Mouse (Mus musculus) neural tube, embryonic 12.5 days (tissue): ENCODE measurements around the gene Card11. TPM values are rescaled to one million over a fixed set of nuclear protein-coding genes. Genes with fewer than 3 reads are reported as not detected.

Source experiments
- ATAC-seq: fragments of 200-750 bp; cut with Nextera tagmentation; 2 replicates; pipeline ENCODE4 v1.8.0; 2017; ENCODE audit warnings: low read depth, mild to moderate bottlenecking, moderate TSS enrichment, moderate library complexity; ENCODE audit not compliant: low FRiP score
- H3K27ac ChIP-seq: fragments of 300-500 bp; sonication (generic); 2 replicates; pipeline ENCODE4 v1.5.1; 2016
- H3K27me3 ChIP-seq: fragments of 300-500 bp; sonication (generic); replicated peaks from 2 replicates; pipeline ENCODE4 v1.6.1; 2016; ENCODE audit warnings: mild to moderate bottlenecking
- H3K36me3 ChIP-seq: fragments of 300-500 bp; sonication (generic); 2 replicates; pipeline ENCODE4 v1.6.1; 2016; ENCODE audit warnings: mild to moderate bottlenecking
- H3K4me1 ChIP-seq: fragments of 300-500 bp; sonication (generic); 2 replicates; pipeline ENCODE4 v1.6.1; 2016
- H3K4me2 ChIP-seq: fragments of 300-500 bp; sonication (generic); replicated peaks from 2 replicates; pipeline ENCODE4 v1.6.1; 2016; ENCODE audit warnings: mild to moderate bottlenecking
- H3K4me3 ChIP-seq: fragments of 300-500 bp; sonication (generic); 2 replicates; pipeline ENCODE4 v1.5.1; 2016
- H3K9ac ChIP-seq: fragments of 300-500 bp; sonication (generic); 2 replicates; pipeline ENCODE4 v1.6.1; 2016; ENCODE audit warnings: mild to moderate bottlenecking
- H3K9me3 ChIP-seq: fragments of 300-500 bp; sonication (generic); 2 replicates; pipeline ENCODE4 v1.6.1; 2016; ENCODE audit warnings: mild to moderate bottlenecking
- WGBS: fragments of 180-500 bp; shearing (Covaris S2); methylation state at CpG from one replicate; pipeline ENCODE4 v1.1.7; 2016; 5-methylcytosine and 5-hydroxymethylcytosine counted together
- polyA plus RNA-seq: library from polyadenylated mRNA; unstranded; fragments of >200 nt; fragmentation: Nextera tagmentation; extraction: Ambion mirVana; gene quantifications from 2 replicates; pipeline ENCODE4 v1.2.1, GENCODE M21; 2016

The Card11 gene
- polyA plus RNA-seq, 1 experiment from 2014 or later: 0.48 TPM

GRCm38 (mm10) chr5:140981370-140981805 lies 19.0 kb downstream of the Card11 start:
- H3K9me3 ChIP-seq: peaks cover 6% of the 10 kb centered on the region; the same call in 1 of the 2 replicates
- no peaks in the 10 kb centered on the region for H3K27me3 ChIP-seq
- H3K9ac ChIP-seq: no peak overlapping the region
- 18% methylated on average over 6 of the region's 6 CpGs for WGBS
- no peak overlapping the region for H3K4me3 ChIP-seq
- H3K4me2 ChIP-seq: no peak overlapping the region
- H3K36me3 ChIP-seq: no peaks in the 10 kb centered on the region
- no peaks in the 10 kb centered on the region for H3K4me1 ChIP-seq
- no peak overlapping the region for H3K27ac ChIP-seq
- no peak for ATAC-seq

- no peak overlapping the region for H3K27ac ChIP-seq
- no peaks in the 10 kb centered on the region for H3K4me1 ChIP-seq
- H3K27me3 ChIP-seq: no peaks in the 10 kb centered on the region
- peaks cover 6% of the 10 kb centered on the region; the same call in 1 of the 2 replicates for H3K9me3 ChIP-seq
- H3K9ac ChIP-seq: no peak overlapping the region
- no peak for ATAC-seq
- WGBS: 85% methylated on average over 5 of the region's 5 CpGs
- no peak overlapping the region for H3K4me2 ChIP-seq
- no peak overlapping the region for H3K4me3 ChIP-seq
- no peaks in the 10 kb centered on the region for H3K36me3 ChIP-seq
These were observed 19.6 kb downstream of the Card11 start for GRCm38 (mm10) chr5:140980783-140981182.

GRCm38 (mm10) chr5:140980051-140980450 lies 20.3 kb downstream of the Card11 start:
- no peak for ATAC-seq
- H3K4me2 ChIP-seq: no peak overlapping the region
- H3K27ac ChIP-seq: no peak overlapping the region
- H3K4me1 ChIP-seq: no peaks in the 10 kb centered on the region
- no peaks in the 10 kb centered on the region for H3K27me3 ChIP-seq
- no peaks in the 10 kb centered on the region for H3K36me3 ChIP-seq
- peaks cover 6% of the 10 kb centered on the region; the same call in 1 of the 2 replicates for H3K9me3 ChIP-seq
- WGBS: 92% methylated on average over 2 of the region's 2 CpGs
- H3K4me3 ChIP-seq: no peak overlapping the region
- no peak overlapping the region for H3K9ac ChIP-seq

- Histone ChIP-seq H3K4me2 (no peak overlapping the region), H3K27me3 (no peaks in the 10 kb centered on the region), H3K9me3 (no peaks in the 10 kb centered on the region), H3K4me3 (no peak overlapping the region), H3K27ac (no peak overlapping the region), H3K4me1 (0 out of 2 replicates have a peak, but pooled peaks cover 4% of the 10 kb centered on the region), H3K9ac (no peak overlapping the region), H3K36me3 (no peaks in the 10 kb centered on the region)
- 41% methylated on average over 9 of the region's 9 CpGs for WGBS
- ATAC-seq: no peak
These were observed 37.4 kb downstream of the Card11 start for GRCm38 (mm10) chr5:140962945-140963344.

- H3K9ac ChIP-seq: no peak overlapping the region
- no peaks in the 10 kb centered on the region for H3K36me3 ChIP-seq
- no peak overlapping the region for H3K27ac ChIP-seq
- ATAC-seq: no peak
- no peak overlapping the region for H3K4me3 ChIP-seq
- H3K9me3 ChIP-seq: peaks cover 5% of the 10 kb centered on the region; the same call in 1 of the 2 replicates
- H3K4me2 ChIP-seq: no peak overlapping the region
- no peaks in the 10 kb centered on the region for H3K4me1 ChIP-seq
- 86% methylated on average over 6 of the region's 6 CpGs for WGBS
- H3K27me3 ChIP-seq: no peaks in the 10 kb centered on the region
These were observed 39.6 kb downstream of the Card11 start for GRCm38 (mm10) chr5:140960732-140961131.

- no peak overlapping the region for H3K4me2 ChIP-seq
- H3K36me3 ChIP-seq: no peaks in the 10 kb centered on the region
- no peak overlapping the region for H3K4me3 ChIP-seq
- no peak overlapping the region for H3K27ac ChIP-seq
- H3K9ac ChIP-seq: no peak overlapping the region
- ATAC-seq: no peak
- WGBS: 84% methylated on average over 6 of the region's 6 CpGs
- no peaks in the 10 kb centered on the region for H3K27me3 ChIP-seq
- H3K9me3 ChIP-seq: peaks cover 5% of the 10 kb centered on the region; the same call in 1 of the 2 replicates
- H3K4me1 ChIP-seq: no peaks in the 10 kb centered on the region
These were observed 41.2 kb downstream of the Card11 start for GRCm38 (mm10) chr5:140959160-140959559.

- 79% methylated on average over 4 of the region's 4 CpGs for WGBS
- Histone ChIP-seq H3K4me1 (no peaks in the 10 kb centered on the region), H3K36me3 (no peaks in the 10 kb centered on the region), H3K27ac (no peak overlapping the region), H3K4me2 (no peak overlapping the region), H3K9me3 (peaks cover 5% of the 10 kb centered on the region; the same call in 1 of the 2 replicates), H3K9ac (no peak overlapping the region), H3K4me3 (no peak overlapping the region), H3K27me3 (no peaks in the 10 kb centered on the region)
- ATAC-seq: no peak
These were observed 43.3 kb downstream of the Card11 start for GRCm38 (mm10) chr5:140957106-140957505.

GRCm38 (mm10) chr5:140955666-140956065 lies 44.7 kb downstream of the Card11 start:
- no peaks in the 10 kb centered on the region for H3K36me3 ChIP-seq
- ATAC-seq: no peak
- H3K9ac ChIP-seq: no peak overlapping the region
- H3K27ac ChIP-seq: no peak overlapping the region
- WGBS: 91% methylated on average over 1 of the region's 1 CpGs
- no peaks in the 10 kb centered on the region for H3K4me1 ChIP-seq
- no peaks in the 10 kb centered on the region for H3K27me3 ChIP-seq
- H3K9me3 ChIP-seq: peaks cover 5% of the 10 kb centered on the region; the same call in 1 of the 2 replicates
- H3K4me3 ChIP-seq: no peak overlapping the region
- no peak overlapping the region for H3K4me2 ChIP-seq

- H3K27me3 ChIP-seq: no peaks in the 10 kb centered on the region
- WGBS: 85% methylated on average over 5 of the region's 5 CpGs
- no peak overlapping the region for H3K4me3 ChIP-seq
- H3K36me3 ChIP-seq: no peaks in the 10 kb centered on the region
- no peak for ATAC-seq
- H3K4me1 ChIP-seq: no peaks in the 10 kb centered on the region
- no peak overlapping the region for H3K9ac ChIP-seq
- H3K4me2 ChIP-seq: no peak overlapping the region
- H3K9me3 ChIP-seq: no peaks in the 10 kb centered on the region
- no peak overlapping the region for H3K27ac ChIP-seq
These were observed 48.6 kb downstream of the Card11 start for GRCm38 (mm10) chr5:140951801-140952200.

- Histone ChIP-seq H3K4me1 (no peaks in the 10 kb centered on the region), H3K4me2 (no peak overlapping the region), H3K9me3 (no peaks in the 10 kb centered on the region), H3K27me3 (no peaks in the 10 kb centered on the region), H3K9ac (no peak overlapping the region), H3K4me3 (no peak overlapping the region), H3K36me3 (no peaks in the 10 kb centered on the region), H3K27ac (no peak overlapping the region)
- ATAC-seq: no peak
- WGBS: 74% methylated on average over 10 of the region's 10 CpGs
These were observed 52.4 kb downstream of the Card11 start for GRCm38 (mm10) chr5:140948009-140948408.

- Histone ChIP-seq H3K9ac (no peak overlapping the region), H3K36me3 (no peaks in the 10 kb centered on the region), H3K27ac (no peak overlapping the region), H3K9me3 (no peaks in the 10 kb centered on the region), H3K4me2 (no peak overlapping the region), H3K4me3 (no peak overlapping the region), H3K27me3 (no peaks in the 10 kb centered on the region), H3K4me1 (peaks cover under 1% of the 10 kb centered on the region; the same call in 1 of the 2 replicates)
- 86% methylated on average over 6 of the region's 6 CpGs for WGBS
- ATAC-seq: no peak
These were observed 54.3 kb downstream of the Card11 start for GRCm38 (mm10) chr5:140946034-140946433.

GRCm38 (mm10) chr5:140944382-140945125 lies 55.8 kb downstream of the Card11 start:
- H3K9me3 ChIP-seq: no peaks in the 10 kb centered on the region
- H3K36me3 ChIP-seq: no peaks in the 10 kb centered on the region
- peaks cover 11% of the 10 kb centered on the region; the same call in 1 of the 2 replicates for H3K4me1 ChIP-seq
- ATAC-seq: no peak
- H3K27me3 ChIP-seq: no peaks in the 10 kb centered on the region
- H3K9ac ChIP-seq: no peak overlapping the region
- no peak overlapping the region for H3K4me3 ChIP-seq
- 76% methylated on average over 18 of the region's 18 CpGs for WGBS
- no peak overlapping the region for H3K4me2 ChIP-seq
- no peak overlapping the region for H3K27ac ChIP-seq
